8 mouse cellular contexts compared by ENCODE assay signal in the genomic region with DNA sequence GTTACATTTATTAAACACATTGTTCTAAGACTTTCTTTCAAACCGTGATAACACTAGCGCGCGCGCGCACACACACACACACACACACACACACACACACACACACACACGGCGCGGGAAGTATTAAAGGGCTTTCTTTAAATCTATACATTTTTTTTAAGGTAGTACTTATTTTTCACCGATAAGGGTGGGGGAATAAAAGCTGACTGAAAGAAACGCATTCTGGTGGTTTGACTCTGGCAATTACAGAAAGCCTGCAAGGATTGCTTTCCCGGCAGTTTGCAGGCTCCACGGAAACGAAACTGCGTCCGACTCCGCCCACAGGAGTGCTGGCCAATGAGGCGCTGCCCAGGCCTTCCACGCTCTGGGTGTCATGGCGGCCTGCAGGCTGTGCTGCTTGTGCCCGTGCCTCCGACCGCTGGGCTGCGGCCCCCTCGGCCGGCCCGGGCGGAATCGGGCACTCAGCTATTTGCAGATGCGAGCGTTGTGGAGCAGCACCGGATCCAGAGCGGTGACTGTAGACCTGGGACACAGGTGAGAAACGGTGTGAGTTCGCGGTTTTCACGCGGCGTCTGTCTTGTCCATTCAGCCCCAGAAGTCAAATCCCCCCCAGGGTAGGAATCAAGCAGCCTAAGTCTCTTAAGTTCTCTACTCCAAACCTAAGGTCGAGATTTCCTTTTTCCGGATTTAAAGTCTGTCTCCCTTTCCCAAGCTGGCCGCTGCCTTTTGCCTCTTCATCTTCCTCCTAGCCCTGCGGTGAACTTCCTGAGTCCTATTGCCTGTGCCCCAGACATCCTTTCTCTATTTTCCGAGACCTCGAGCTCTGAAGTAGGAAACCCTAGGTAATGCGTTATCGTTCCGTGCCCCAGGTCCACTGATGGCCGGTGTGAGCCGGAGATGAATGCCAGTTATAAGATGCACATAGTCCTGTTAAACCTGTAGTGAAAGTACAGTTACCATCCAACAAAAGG. TPM values are rescaled to one million over a fixed set of nuclear protein-coding genes. Genes with fewer than 3 reads are reported as not detected.
DNase-seq lines count a peak whose midpoint lies in the region; ATAC-seq and TF ChIP-seq lines count a peak whose summit lies in the region.

A gene (plus strand): TSS at position 360 of the 971 bp plus-strand sequence.

- no peak for TF ChIP-seq EP300 in heart, postnatal 0 days (IDR thresholded peaks at IDR 0.05; ENCODE audit: low read depth)

- H3K9ac ChIP-seq in forebrain, embryonic 12.5 days = peak within 1 kb of the TSS; percentile 69
- H3K9ac ChIP-seq in heart, postnatal 0 days (replicated peaks; ENCODE audit: low read depth, low read length) = peak within 1 kb of the TSS; percentile 76
- H3K9ac ChIP-seq in liver, embryonic 16.5 days (ENCODE audit: low read depth, low read length) = peak within 1 kb of the TSS; percentile 86
- peak within 1 kb of the TSS; percentile 83 for H3K9ac ChIP-seq in neural tube, embryonic 13.5 days

- peak within 1 kb of the TSS; percentile 92 for H3K4me3 ChIP-seq in E14TG2a.4 (replicated peaks; ENCODE audit: low read length)
- H3K4me3 ChIP-seq in forebrain, embryonic 12.5 days (replicated peaks) = peak within 1 kb of the TSS; percentile 65
- H3K4me3 ChIP-seq in heart, postnatal 0 days (ENCODE audit: low read depth, low read length) = peak within 1 kb of the TSS; percentile 96
- peak within 1 kb of the TSS; percentile 97 for H3K4me3 ChIP-seq in liver, embryonic 16.5 days (ENCODE audit: low read depth, low read length)
- peak within 1 kb of the TSS; percentile 66 for H3K4me3 ChIP-seq in neural tube, embryonic 13.5 days
- H3K4me3 ChIP-seq in testis, adult 2 months (ENCODE audit: control insufficient read depth, low read depth, low read length) = peak within 1 kb of the TSS; percentile 91

- peak within 1 kb of the TSS; percentile 69 for H3K4me2 ChIP-seq in forebrain, embryonic 12.5 days
- H3K4me2 ChIP-seq in heart, postnatal 0 days (ENCODE audit: low read depth, low read length) = peak within 1 kb of the TSS; percentile 88
- peak within 1 kb of the TSS; percentile 79 for H3K4me2 ChIP-seq in liver, embryonic 16.5 days (ENCODE audit: low read depth, low read length)
- peak within 1 kb of the TSS; percentile 67 for H3K4me2 ChIP-seq in neural tube, embryonic 13.5 days

- H3K27ac ChIP-seq in forebrain, embryonic 12.5 days = peak within 1 kb of the TSS; percentile 57; the same call in 1 of the 2 replicates
- peak within 1 kb of the TSS; percentile 63; the same call in 1 of the 2 replicates for H3K27ac ChIP-seq in heart, postnatal 0 days (ENCODE audit: low read depth)
- peak within 1 kb of the TSS; percentile 61 for H3K27ac ChIP-seq in liver, embryonic 16.5 days (ENCODE audit: low read length)
- H3K27ac ChIP-seq in neural tube, embryonic 13.5 days (replicated peaks) = peak within 1 kb of the TSS; percentile 69
- peak within 1 kb of the TSS; percentile 84 for H3K27ac ChIP-seq in testis, adult 2 months (ENCODE audit: control insufficient read depth, insufficient read depth, low read depth, low read length)

- peaks cover 5% of the 10 kb centered on the region for H3K4me1 ChIP-seq in E14TG2a.4 (replicated peaks; ENCODE audit: low read depth, low read length)
- peaks cover 9% of the 10 kb centered on the region for H3K4me1 ChIP-seq in forebrain, embryonic 12.5 days
- H3K4me1 ChIP-seq in heart, postnatal 0 days (ENCODE audit: control insufficient read depth, insufficient read depth) = peaks cover 4% of the 10 kb centered on the region
- H3K4me1 ChIP-seq in liver, embryonic 16.5 days (ENCODE audit: control insufficient read depth, low read depth, low read length) = peaks cover 5% of the 10 kb centered on the region
- H3K4me1 ChIP-seq in neural tube, embryonic 13.5 days (replicated peaks) = peaks cover 10% of the 10 kb centered on the region
- H3K4me1 ChIP-seq in testis, adult 2 months (ENCODE audit: control insufficient read depth, insufficient read depth, low read length) = no peaks in the 10 kb centered on the region; the same call in 1 of the 2 replicates

- peaks cover 29% of the 10 kb centered on the region for H3K36me3 ChIP-seq in E14TG2a.4 (ENCODE audit: insufficient read depth, low read length)
- peaks cover 14% of the 10 kb centered on the region for H3K36me3 ChIP-seq in forebrain, embryonic 12.5 days (replicated peaks)
- H3K36me3 ChIP-seq in heart, postnatal 0 days (replicated peaks; ENCODE audit: control insufficient read depth, insufficient read depth, low read length) = peaks cover 14% of the 10 kb centered on the region
- peaks cover 6% of the 10 kb centered on the region for H3K36me3 ChIP-seq in liver, embryonic 16.5 days (ENCODE audit: control insufficient read depth, insufficient read depth)
- peaks cover 14% of the 10 kb centered on the region for H3K36me3 ChIP-seq in neural tube, embryonic 13.5 days
- no peaks in the 10 kb centered on the region for H3K36me3 ChIP-seq in testis, adult 2 months (ENCODE audit: control insufficient read depth, insufficient read depth, low read length)

- DNase-seq in c-Kit-positive CD71-positive TER-119-positive erythroid progenitor cells, embryonic 14.5 days (ENCODE audit: low spot score) = peak; percentile 92
- DNase-seq in heart, postnatal 0 days (ENCODE audit: low spot score) = peak; percentile 92
- peak; percentile 94 to 96 for DNase-seq in kidney, postnatal 4 days

- H3K9me3 ChIP-seq in E14TG2a.4 (ENCODE audit: low read length) = peaks cover 7% of the 10 kb centered on the region; the same call in 1 of the 2 replicates
- H3K9me3 ChIP-seq in forebrain, embryonic 12.5 days = no peaks in the 10 kb centered on the region
- H3K9me3 ChIP-seq in heart, postnatal 0 days (replicated peaks; ENCODE audit: control insufficient read depth, low read length) = no peaks in the 10 kb centered on the region
- H3K9me3 ChIP-seq in liver, embryonic 16.5 days (replicated peaks; ENCODE audit: control insufficient read depth, low read length) = no peaks in the 10 kb centered on the region
- H3K9me3 ChIP-seq in neural tube, embryonic 13.5 days = no peaks in the 10 kb centered on the region

- TF ChIP-seq POLR2A in testis, adult 2 months (IDR thresholded peaks at IDR 0.05; ENCODE audit: control insufficient read depth, low read depth, low read length) = peak; percentile 97

- no peak for TF ChIP-seq CTCF in E14TG2a.4 (conservative IDR thresholded peaks at IDR 0.05; ENCODE audit: low read length)
- no peak for TF ChIP-seq CTCF in heart, postnatal 0 days (IDR thresholded peaks at IDR 0.05; ENCODE audit: low read depth)
- no peak for TF ChIP-seq CTCF in testis, adult 2 months (IDR thresholded peaks at IDR 0.05; ENCODE audit: control insufficient read depth, insufficient read depth, insufficient replicate concordance, low read depth, low read length)

- no peaks in the 10 kb centered on the region for H3K27me3 ChIP-seq in E14TG2a.4 (ENCODE audit: insufficient read depth, low read length)
- no peaks in the 10 kb centered on the region for H3K27me3 ChIP-seq in forebrain, embryonic 12.5 days
- no peaks in the 10 kb centered on the region for H3K27me3 ChIP-seq in heart, postnatal 0 days (ENCODE audit: control insufficient read depth, insufficient read depth, low read length)
- no peaks in the 10 kb centered on the region for H3K27me3 ChIP-seq in liver, embryonic 16.5 days (ENCODE audit: control insufficient read depth, insufficient read depth, low read depth, low read length)
- H3K27me3 ChIP-seq in neural tube, embryonic 13.5 days = no peaks in the 10 kb centered on the region
- H3K27me3 ChIP-seq in testis, adult 2 months (ENCODE audit: control insufficient read depth, insufficient read depth, low read length) = no peaks in the 10 kb centered on the region

- WGBS in forebrain, embryonic 12.5 days = 3% methylated on average over 50 of the region's 50 CpGs
- WGBS in heart, postnatal 0 days = 4% methylated on average over 50 of the region's 50 CpGs
- WGBS in liver, embryonic 16.5 days (ENCODE audit: insufficient replicate concordance) = 1% methylated on average over 50 of the region's 50 CpGs
- WGBS in neural tube, embryonic 13.5 days = 4% methylated on average over 50 of the region's 50 CpGs

- ATAC-seq in forebrain, embryonic 12.5 days (ENCODE audit: low FRiP score) = peak; percentile 100
- ATAC-seq in heart, postnatal 0 days (ENCODE audit: insufficient read depth, low read depth) = peak; percentile 100
- ATAC-seq in liver, embryonic 16.5 days (ENCODE audit: low read depth) = peak; percentile 100
- peak; percentile 100 for ATAC-seq in neural tube, embryonic 13.5 days (ENCODE audit: low read depth)

RNA-seq across cellular contexts. Expression of the gene that starts here (rescaled TPM):
- 37.3 and 39.5 TPM in 2 replicates for polyA plus RNA-seq in forebrain, embryonic 12.5 days (2016; fragmentation: Nextera tagmentation; extraction: Ambion mirVana)
- 48.0 and 121 TPM in 2 replicates for total RNA-seq in heart, postnatal 0 days (2014; rRNA removed; ENCODE audit: low replicate concordance)
- 26.6 and 26.9 TPM in 2 replicates for polyA plus RNA-seq in heart, postnatal 0 days (2015; fragmentation: Nextera tagmentation; extraction: Ambion mirVana)
- 21.8 and 25.0 TPM in 2 replicates for polyA plus RNA-seq in liver, embryonic 16.5 days (2015; fragmentation: Nextera tagmentation; extraction: Ambion mirVana)
- polyA plus RNA-seq in neural tube, embryonic 13.5 days (2015; fragmentation: Nextera tagmentation; extraction: Ambion mirVana) = 29.9 and 30.8 TPM in 2 replicates
- 9.3 and 10.3 TPM in 2 replicates for polyA plus RNA-seq in testis, adult 2 months (2012; rRNA removed)

Comparison
In these comparisons a context has a peak if more than half of its experiments do, and no peak if none do; other contexts are left out.
1. Peak in every context shown above with its lines: DNase-seq, ATAC-seq, H3K4me3 ChIP-seq and H3K27ac ChIP-seq.